18 mouse cellular contexts compared by ENCODE assay signal in genomic region chr2:164864593-164864992, GRCm38 (mm10). TPM values are rescaled to one million over a fixed set of nuclear protein-coding genes. Genes with fewer than 3 reads are reported as not detected.
"Had no signal": no experiment of that assay in that cellular context is flagged by ENCODE, and none has a peak within 500 bp of the region (broad histone marks: within the 10 kb centered on the region; RNA-seq: fewer than 3 reads in every experiment).

No protein-coding gene starts in this region.

- H3K4me3 ChIP-seq: kidney, embryonic 15.5 days; limb, embryonic 13.5 days; liver, embryonic 15.5 days; lung, embryonic 15.5 days; stomach, embryonic 15.5 days had no signal

- H3K4me2 ChIP-seq: kidney, embryonic 15.5 days; limb, embryonic 13.5 days; liver, embryonic 15.5 days; lung, embryonic 15.5 days; midbrain, embryonic 11.5 days; stomach, embryonic 15.5 days had no signal

- H3K27ac ChIP-seq: kidney, embryonic 15.5 days; limb, embryonic 13.5 days; liver, embryonic 15.5 days; lung, embryonic 15.5 days; stomach, embryonic 15.5 days had no signal

- H3K36me3 ChIP-seq: kidney, embryonic 15.5 days; limb, embryonic 13.5 days; liver, embryonic 15.5 days; lung, embryonic 15.5 days; stomach, embryonic 15.5 days had no signal

- H3K9me3 ChIP-seq: kidney, embryonic 15.5 days; liver, embryonic 15.5 days; lung, embryonic 15.5 days; stomach, embryonic 15.5 days had no signal

- H3K9ac ChIP-seq: kidney, embryonic 15.5 days; limb, embryonic 13.5 days; liver, embryonic 15.5 days; lung, embryonic 15.5 days; stomach, embryonic 15.5 days had no signal

- H3K27me3 ChIP-seq: kidney, embryonic 15.5 days; lung, embryonic 15.5 days; stomach, embryonic 15.5 days had no signal

- DNase-seq: kidney, adult 2 months; kidney, postnatal 14 days; left cerebral cortex, postnatal 4 days; lung, postnatal 14 days; right cerebral cortex, postnatal 14 days; thymus, adult 2 months; thymus, postnatal 36 days had no signal

- ATAC-seq: midbrain, embryonic 16.5 days had no signal

RNA-seq across cellular contexts. Expression of gene Spata25, which starts 36.3 kb away (rescaled TPM):
- total RNA-seq: left cerebral cortex, adult 18-20 months; megakaryocyte, adult 5-6 weeks had no signal
- polyA plus RNA-seq: kidney, adult 2 months; large intestine, adult 2 months; limb, embryonic 13.5 days; liver, adult 2 months; liver, embryonic 15.5 days; lung, embryonic 15.5 days; midbrain, embryonic 11.5 days; midbrain, embryonic 16.5 days; stomach, embryonic 15.5 days had no signal
